Mouse (Mus musculus): ENCODE measurements at regions not wholly inside any gene's neighbourhood (a gene's known extent, or its start where the extent isn't known, plus 50 kb on each side); places are given as distances from the start of the nearest gene placed in this dataset.

DNA sequence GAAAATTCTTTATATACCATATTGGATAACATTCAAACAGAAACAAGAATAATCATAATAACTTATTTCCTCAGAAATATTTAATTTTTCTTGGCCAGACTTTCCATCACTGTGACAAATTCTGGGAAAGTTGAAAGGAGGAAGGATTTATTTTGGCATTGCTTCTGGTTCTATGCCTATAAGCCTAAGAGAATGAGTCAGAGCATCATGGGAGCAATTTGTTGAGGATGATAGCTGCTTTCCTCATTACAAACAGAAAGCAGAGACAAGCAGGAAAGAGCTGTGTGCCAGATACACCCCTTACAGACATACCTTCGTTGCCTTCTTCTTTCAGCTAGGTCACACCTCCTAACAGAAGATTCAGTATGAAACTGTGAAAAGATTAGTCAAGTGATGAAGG is 115.3 kb downstream of the Rgs21 start:
- intact Hi-C loops (cut with DNase I), result no loop called here

DNA sequence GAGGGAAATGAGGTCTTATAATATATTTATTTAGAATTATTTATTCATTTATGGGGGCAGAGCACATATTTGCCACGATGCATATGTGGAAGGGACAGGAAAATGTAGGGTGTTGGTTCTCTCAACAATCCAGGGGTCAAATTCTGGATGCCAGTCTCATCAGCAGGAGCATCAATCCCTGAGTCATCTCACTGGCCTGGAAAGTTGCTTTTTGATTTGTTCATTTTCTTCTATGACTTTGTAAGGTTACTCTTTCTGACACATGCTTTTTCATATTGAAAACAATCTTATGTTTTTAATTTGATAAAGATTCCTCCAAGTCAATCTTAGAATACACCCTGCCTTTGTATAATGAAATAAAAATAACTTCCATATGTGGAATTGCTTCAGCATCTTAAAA is 115.7 kb downstream of the Rgs21 start:
- intact Hi-C loops (cut with DNase I), result no loop called here

DNA sequence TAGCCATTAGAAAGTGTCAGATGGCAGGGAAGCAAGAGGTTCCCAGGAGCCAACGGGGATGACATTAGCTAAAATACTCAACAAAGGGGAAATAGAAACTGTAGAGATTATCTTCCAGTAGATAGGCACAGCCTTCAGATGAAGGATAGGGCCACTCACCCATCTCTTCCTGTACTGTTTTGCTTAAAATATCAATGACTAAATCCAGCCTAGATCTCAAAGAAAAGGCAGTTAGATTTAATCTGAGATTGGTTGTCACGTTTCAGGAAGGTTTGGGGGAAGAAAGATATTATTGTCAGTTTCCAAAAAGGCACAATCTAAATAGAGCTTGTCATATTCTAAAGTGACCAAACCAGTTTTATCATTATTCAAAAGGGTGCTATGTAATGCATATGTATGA is 130.8 kb downstream of the Rgs21 start:
- intact Hi-C loops (cut with DNase I), result no loop called here

DNA sequence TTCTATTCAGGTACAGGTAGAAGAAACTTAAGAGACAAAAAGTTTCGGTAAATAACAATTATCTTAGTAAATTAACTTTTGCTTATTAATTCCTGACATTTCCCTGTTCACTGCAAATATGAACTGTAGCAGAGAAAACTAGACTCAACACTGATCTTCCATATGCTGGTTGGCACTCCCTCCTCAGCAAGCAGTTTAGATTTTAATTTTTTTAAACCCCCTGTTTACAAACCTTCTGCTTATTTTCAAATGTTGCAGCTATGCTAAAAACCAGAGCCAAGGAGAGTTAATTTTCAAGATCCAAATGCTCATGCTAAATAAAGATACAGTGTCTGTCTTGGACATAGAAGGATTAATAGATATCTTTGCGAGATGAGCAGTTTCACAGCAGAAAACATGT is 134.7 kb downstream of the Rgs21 start:
- intact Hi-C loops (cut with DNase I), result no loop called here

DNA sequence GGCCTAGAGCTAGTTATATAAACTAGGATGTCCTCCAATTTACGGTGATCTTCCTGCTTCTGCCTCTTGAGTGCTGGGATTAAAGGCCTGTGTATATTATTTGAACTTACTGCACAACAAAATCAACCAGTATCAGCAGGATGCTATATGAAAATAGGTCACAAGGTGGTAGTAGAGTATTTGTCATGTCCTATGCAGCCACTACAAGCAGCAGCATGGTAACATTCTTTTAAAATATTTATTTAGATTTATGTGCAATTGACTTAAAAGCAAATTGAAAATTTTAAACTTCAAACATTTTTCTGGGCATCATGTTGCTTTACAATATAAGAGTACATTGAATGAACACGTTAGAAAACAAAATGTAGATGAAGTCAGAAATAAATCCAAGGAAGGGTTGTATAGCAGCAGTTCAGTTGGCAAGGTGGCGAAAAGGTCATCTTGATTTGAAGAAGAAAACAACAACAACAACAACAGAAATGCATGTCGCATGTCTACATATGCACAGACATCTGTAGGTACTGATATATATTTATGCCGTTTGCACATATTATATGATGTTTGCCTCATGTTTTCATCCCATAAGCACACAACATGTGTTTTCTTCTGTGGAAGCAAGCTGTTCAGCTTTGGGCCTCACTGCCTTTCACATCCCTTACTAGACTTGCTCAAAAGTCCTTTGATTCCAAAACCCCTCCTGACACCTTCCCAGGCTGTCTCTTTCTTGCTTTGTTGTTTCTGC is 135.8 kb downstream of the Rgs21 start:
- intact Hi-C loops (cut with DNase I), result no loop called here

DNA sequence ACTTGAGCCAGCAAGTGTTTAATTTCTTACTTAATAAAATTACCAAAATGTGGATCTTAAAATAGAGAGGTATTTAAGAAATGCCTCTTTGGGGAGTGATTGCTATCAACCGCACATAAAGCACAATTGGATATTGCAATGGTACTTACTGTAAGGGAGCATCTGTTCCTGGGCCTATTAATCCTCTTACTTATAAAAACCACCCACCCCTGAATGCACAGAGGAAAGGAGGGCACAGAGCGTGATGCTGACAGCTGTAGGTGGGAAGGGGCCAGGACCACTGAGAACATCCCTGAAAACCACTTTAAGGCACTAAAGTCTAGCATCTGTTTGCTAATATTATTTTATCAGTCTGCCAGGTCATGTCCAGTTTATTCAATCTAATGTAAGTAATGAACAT is 146.1 kb downstream of the Rgs21 start:
- intact Hi-C loops (cut with DNase I), result no loop called here

DNA sequence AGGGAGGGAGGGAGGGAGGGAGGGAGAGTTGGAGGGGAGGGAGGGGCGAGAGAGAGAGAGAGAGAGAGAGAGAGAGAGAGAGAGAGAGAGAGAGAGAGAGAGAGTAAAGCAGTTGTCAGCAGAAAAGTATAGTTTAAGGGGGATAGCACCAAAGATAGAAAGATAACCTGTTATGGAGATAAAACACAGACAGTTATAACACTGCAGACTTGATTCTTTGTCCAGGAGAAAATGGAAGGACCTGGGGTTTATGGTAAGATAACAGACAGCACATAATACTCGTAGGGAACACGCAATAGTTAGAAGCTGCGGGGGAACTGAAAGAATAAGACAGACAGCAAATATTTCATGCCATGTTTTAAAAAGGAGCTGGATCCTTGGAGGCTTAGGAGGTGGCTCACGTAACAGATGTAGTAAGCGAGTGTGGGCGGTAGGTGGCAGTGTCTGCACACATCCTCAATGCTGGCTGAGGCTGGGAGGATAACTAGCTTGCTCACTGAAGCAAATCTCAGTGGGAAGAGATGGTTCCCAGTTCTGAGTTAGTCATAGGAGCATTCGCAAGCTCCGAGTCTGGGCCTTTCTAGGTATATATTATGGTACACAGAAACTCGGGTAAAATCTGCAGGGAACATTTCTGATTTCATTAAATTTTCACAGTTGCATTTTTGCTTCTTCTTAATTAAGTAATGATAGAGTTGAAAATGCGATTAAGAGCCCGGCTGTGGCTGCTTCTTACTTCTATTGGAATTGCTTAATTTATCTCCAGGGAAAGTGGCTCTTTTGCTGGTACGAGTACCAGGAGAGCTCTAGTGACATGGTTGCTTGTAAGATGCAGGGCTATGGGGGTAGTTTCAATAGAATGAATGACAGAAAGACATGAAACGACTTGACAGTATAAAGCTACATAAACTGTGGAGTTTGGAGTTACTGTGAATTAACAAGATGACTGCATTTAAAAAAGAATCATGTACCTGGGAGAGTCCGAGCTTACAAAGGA is 157.6 kb upstream of the Rgs1 start:
- intact Hi-C loops (cut with DNase I), result no loop called here

DNA sequence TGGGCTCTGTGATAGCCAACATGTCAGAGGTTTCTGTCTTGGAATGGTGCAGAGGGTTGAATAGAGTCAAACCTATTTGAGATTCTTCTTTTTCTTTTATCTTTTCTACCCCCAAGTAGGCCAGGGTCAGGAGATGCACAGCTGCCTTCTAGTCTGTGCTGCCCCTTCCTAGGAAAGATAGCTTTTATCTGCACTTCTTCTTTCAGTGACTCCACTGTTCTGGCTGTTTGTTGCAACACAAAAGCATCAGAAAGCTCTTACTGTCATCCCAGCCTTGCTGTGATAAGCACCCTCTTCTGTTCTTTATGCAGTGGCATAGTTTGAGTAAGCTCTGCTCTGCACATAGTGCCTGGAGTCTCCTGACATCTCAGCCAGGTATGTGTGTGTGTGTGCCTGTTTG is 156.7 kb upstream of the Rgs1 start:
- intact Hi-C loops (cut with DNase I), result no loop called here

DNA sequence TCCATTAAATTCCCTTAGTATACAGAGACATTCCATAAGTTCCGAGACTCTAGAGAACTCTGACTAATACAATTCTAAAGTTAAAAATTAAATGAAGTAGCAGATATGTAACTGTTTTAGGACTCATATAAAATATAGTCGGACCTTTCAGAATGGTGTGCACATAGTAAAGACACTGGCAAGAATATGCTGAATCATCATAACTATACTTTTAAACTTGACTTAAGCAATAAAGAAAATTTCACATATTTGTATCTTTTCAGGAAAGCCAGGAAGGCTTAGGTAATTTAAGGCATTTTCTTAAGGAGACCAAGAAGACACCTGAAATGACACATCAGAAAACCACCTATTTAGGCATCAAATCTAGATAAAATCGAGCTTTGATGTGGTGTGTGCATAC is 156.0 kb upstream of the Rgs1 start:
- intact Hi-C loops (cut with DNase I), result no loop called here

DNA sequence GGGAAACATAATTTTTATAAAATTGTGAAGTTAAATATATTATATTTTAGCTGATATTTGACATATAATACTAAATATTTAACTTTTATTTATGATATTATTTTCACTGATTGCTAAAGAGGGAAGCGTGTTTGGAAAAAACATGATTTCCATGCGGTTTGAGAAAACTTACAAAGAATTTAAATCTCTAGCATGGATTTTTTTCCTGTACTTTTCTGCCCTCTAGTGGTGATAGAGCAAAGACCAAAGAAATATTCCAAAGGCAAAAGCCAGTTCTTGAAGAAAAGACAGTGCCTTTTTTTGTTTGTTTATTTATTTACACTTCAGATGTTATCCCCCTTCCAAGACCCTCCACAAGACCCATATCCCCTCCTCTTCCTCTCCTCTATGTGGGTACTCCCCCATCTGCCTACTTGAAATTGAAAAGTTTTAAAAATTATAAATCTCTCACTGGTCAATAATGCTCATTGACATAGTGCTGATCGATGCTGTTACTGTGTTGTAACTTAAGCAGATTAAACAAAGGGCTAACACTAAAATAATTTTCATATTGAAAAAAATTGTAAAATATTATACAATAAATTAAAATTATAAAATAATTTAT is 131.1 kb upstream of the Rgs1 start:
- intact Hi-C loops (cut with DNase I), result loop anchor here (5.0 kb wide), 3 partner anchors 138 to 578 kb away; no protein-coding TSS in a partner anchor

DNA sequence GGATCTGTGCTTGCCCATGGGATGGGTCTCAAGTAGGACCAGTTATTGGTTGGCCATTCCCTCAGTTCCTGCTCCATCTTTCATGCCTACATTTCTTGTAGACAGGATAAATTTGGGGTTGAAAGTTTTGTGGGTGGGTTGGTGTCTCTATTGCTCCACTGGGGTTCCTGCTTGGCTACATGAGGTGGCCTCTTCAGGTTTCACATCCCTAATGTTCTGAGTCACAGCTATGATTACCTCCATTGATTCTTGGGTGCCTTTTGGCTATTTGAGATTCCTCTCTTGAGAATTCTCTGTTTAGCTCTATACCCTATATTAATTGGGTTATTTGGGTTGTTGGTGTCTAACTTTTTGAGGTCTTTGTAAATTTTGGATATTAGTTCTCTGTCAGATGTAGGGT is 125.1 kb upstream of the Rgs1 start:
- intact Hi-C loops (cut with DNase I), result no loop called here

DNA sequence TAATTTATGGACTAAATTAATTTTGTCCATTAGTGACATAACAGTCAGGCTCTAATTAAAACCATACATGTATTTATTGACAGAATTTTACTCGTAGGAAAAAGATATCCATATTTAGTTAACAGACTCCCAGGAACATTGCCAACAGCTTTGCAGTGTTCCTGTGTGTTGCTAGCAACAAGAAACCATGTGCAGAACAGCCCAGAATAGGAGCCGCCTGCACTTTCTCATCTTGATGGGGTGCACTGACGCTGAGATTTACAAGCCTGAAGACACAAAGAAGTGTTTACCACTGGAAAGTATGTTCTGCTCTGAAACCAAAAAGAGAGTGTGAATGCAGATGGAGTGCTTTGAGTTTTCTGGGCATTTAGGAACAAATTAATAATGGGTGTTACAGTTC is 118.5 kb upstream of the Rgs1 start:
- intact Hi-C loops (cut with DNase I), result no loop called here

DNA sequence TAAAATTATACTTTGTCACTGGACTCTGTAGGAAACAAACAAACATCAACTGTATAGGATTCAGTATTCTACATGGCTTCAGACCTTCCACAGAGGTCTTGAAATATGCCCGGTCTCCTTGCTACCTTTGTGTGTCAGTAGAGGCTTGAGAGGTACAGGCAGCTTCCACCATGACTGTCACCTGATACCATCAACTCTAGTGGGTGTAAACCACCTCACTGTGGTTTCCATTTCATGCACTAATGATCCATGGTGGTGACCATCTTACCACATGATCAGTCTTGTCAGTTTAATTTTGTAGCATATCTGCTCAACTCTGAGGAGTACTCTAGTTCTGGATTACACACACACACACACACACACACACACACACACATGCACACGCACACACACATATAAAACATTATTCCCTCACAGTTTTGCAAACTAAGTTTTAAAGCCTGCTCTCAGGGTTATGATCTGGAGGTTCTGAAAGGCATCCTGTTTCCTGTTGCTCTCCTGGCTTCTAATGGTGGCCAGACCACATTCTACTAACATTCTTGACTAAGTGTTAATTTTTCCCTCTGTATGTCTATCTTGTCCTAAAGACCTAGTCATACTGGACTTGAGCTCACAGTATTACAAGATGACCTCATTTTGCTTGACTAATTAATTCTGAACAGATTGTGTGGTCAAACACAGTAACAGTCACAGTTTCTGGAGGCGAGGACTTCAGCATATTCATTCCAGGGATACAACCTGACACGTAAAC is 106.7 kb upstream of the Rgs1 start:
- intact Hi-C loops (cut with DNase I), result loop anchor here (10.0 kb wide), 1 partner anchor 111 kb away; the partner anchor contains the start of gene Rgs1

DNA sequence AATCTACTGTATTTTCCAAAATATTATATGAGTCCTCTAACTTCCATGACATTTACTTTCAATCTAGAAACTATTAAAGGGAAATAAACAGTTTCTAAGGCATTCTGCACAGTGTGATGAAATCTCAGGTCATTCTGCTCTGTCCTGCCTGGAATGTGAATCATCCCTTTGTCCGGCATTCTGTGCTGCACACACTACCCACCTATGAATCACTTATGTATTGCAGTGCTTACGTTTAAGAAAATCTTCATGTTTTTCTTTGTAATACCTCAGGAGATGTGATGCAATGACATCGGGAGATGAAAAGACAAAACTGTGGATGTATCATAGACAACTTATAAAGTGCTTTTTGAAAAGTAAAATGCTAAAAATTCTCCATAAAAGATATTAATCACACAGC is 106.0 kb upstream of the Rgs1 start:
- intact Hi-C loops (cut with DNase I), result loop anchor here (10.0 kb wide), 1 partner anchor 110 kb away; the partner anchor contains the start of gene Rgs1

DNA sequence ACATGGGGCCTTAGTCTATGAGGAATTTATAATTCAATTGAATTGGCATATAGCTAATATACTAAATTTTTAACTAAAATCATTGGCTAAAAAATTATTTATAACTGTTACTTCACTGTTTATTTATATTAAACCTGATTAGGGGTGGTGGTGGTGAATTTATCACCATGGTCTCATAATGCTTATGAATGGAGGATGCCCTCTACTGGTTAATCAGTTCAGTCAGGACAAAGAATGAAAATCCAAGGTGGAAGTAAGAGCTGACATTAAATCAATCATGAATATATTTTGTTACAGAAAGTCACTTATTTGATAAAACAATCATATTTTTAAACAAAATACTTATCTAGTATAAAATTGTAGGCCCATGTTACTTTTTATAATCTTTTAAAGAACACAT is 104.3 kb upstream of the Rgs1 start:
- intact Hi-C loops (cut with DNase I), result loop anchor here (10.0 kb wide), 1 partner anchor 109 kb away; the partner anchor contains the start of gene Rgs1

DNA sequence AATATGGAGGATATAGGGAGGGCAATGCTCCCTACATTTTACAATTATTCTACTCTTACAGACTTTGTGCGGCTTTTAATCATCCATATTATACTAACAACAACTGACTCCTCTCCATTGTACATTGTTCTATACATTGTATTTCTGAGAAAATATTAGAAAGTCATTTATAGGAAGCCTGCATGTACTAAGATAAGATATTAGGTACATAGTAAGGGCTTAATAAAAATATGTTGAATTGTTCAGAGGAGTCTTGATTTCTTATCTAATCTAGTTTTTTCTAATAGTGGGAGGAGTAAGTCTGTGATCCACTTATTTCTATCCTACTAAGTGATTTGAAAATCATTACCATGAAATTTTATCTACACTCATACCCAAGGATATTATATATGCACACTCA is 94.8 kb upstream of the Rgs1 start:
- intact Hi-C loops (cut with DNase I), result no loop called here

DNA sequence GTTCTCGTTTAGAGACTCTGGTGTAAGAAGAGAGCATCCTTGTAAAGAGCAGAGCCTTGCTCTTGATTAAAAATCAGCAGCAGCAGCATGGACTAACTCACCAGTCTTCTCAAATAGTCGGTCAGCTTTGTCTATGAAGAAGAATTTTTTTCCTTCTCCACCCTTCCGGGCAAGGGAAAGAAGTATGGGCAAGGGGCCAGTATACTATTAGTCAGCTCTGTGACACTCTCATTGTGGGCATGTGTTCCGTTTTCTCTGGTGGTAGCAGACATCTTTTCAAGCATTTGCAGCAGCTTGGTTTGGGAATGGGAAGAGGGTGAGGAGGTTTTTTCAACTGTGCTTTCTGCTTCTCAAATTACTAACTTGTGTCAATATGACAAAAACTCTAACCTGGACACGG is 94.3 kb upstream of the Rgs1 start:
- intact Hi-C loops (cut with DNase I), result no loop called here

DNA sequence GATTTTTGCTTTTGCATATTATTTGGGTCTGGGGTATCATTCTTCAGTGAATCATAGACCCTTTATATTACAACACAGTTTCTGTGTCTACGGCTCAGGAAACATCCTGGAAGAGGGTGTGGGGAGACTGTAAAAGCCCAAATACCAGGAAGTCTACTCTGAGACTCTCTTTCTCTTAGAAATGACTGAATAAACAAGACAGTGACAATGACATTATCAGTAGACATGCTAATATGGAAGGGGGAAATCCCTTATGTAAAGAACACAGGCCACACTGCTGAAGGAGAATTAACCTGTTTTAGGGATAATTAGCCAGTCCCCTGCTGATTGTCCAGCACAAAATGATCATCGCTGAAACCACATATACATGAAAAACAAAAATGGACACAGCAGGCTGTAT is 88.5 kb upstream of the Rgs1 start:
- intact Hi-C loops (cut with DNase I), result no loop called here

DNA sequence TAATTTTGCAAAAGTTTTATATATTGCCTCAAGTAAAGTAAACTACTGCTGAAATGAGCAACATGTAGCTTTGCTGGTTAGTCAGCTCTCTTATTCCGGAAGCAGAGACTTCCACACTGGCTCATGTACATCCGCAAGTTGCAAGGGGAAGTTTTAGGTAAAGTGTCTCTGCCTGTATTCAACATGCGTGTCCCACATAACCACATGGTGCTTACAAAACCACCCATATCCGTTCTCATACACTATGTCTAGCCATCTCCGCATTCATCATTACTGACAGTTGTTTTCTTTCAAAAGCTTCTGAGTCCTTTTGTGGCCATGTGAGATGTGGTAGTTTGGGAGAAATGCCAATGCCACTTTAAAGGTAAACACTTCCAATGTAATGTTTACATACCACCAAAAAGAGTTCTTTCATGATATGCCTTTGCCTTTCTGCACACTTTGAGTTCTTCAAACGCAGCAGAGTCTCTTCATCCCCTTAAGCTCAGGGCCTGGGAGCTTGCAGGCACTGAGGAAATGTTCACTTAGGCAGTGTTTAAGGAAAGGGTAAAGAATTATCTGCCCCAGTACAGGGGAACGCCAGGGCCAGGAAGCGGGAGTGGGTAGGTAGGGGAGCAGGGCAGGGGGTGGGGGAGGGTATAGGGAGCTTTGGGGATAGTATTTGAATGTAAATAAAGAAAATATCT is 81.5 kb upstream of the Rgs1 start:
- intact Hi-C loops (cut with DNase I), result no loop called here

DNA sequence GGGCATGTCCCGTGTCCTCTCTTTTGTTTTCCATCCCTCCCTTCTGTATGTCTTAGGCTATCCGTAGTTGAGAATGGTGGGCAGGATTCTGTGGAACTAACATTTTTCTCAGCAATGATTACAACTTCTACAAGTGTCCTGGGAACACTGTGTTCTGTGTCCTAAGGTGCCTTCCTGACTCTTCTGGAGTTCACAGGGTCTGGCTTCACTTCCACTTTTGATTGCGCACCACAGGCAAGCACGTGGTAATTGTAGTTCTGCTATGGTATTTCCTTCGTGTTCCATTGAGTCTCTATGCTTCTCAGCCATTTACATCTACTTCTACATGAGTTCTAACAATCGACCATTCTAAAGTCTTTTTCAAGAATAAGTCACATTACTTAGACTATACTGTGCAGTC is 70.4 kb upstream of the Rgs1 start:
- intact Hi-C loops (cut with DNase I), result no loop called here

DNA sequence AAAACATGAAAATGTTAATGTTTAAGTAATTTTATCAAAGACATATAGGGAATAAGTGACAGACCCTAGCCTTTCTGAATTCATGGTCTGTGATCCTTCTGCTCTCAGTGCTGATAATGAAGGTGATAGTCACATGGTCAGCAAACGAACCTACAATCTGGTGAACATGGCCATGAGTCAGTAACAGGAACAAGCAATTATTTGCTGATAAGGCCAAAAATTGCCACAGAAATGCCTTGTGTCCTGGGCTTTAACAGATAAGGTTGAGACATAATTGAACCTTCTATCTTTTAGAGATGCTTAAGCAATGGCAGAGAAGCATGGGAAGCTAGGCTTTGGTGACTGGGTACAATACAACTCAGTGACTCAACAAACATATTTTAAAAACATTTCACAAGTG is 69.2 kb upstream of the Rgs1 start:
- intact Hi-C loops (cut with DNase I), result no loop called here
